Mouse (Mus musculus) cerebellum, adult 9-11 months (tissue): ENCODE measurements at regions not wholly inside any gene's neighbourhood (a gene's known extent, or its start where the extent isn't known, plus 50 kb on each side); places are given as distances from the start of the nearest gene placed in this dataset.
A peak's percentile ranks its signal among the peaks of the same experiment; 100 is the strongest.
"Not testable (repeated sequence)": the region's sequence is repeated elsewhere in the genome, so short reads cannot be mapped to it uniquely, and the experiment has no call there.

Experiments
- DNase-seq: peaks from one replicate; pipeline ENCODE4 v3.0.0; 2022

DNA sequence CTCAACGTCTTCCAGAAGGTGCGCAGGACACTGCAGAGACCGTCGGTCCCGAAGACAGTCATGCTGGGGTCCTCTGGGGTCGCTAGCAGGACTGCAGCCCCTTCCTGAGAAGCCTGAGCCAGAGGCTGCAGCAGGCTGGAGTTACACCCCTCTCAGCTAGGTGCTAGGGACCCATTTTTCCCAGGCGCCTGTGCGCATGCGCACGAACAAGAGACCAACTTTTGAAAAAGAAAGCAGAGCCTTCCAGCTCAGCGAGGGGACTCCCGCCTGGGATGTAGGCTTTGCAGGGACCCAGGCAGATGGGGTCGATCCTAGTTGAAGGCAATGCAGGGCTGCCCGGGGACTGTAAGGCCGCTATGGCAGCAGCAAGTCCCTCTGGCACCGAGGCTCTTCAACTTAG lies 104.7 kb upstream of the Atg7 start:
- not testable (repeated sequence) for DNase-seq

DNA sequence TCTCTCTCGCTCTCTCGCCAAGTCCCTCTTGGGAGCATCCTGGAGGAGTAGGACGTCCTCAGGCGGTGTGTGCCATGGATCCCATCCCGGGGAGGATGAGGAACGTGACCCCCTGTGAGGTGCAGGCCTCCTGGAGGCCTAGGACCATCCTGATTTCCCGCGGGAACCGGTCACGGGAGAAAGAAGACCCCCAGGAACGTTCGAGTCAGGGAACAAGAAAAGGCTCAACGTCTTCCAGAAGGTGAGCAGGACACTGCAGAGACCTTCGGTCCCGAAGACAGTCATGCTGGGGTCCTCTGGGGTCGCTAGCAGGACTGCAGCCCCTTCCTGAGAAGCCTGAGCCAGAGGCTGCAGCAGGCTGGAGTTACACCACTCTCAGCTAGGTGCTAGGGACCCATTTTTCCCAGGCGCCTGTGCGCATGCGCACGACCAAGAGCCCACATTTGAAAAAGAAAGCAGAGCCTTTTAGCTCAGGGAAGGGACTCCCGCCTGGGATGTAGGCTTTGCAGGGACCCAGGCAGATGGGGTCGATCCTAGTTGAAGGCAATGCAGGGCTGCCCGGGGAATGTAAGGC lies 92.7 kb upstream of the Atg7 start:
- not testable (repeated sequence) for DNase-seq

DNA sequence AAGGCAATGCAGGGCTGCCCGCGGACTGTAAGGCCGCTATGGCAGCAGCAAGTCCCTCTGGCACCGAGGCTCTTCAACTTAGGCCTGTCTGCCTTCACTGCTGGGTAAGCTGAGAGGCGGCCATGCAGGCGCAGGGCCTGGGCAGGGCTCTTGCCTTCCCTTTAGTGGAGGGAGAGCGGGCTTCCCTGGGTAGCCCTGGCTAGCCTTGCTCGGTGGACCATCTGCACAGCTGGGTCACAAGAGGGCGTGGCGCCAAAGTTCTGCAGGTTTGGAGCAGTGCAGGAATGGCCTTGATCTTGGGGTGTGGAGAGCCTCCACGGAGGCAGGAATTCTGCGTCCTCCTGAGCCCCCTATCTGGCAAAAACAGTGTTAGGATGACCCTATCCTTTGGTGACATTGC lies 89.8 kb upstream of the Atg7 start:
- DNase-seq: peak; percentile 15

DNA sequence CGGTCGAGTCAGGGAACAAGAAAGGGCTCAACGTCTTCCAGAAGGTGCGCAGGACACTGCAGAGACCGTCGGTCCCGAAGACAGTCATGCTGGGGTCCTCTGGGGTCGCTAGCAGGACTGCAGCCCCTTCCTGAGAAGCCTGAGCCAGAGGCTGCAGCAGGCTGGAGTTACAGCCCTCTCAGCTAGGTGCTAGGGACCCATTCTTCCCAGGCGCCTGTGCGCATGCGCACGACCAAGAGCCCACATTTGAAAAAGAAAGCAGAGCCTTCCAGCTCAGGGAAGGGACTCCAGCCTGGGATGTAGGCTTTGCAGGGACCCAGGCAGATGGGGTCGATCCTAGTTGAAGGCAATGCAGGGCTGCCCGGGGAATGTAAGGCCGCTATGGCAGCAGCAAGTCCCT lies 87.7 kb upstream of the Atg7 start:
- not testable (repeated sequence) for DNase-seq

DNA sequence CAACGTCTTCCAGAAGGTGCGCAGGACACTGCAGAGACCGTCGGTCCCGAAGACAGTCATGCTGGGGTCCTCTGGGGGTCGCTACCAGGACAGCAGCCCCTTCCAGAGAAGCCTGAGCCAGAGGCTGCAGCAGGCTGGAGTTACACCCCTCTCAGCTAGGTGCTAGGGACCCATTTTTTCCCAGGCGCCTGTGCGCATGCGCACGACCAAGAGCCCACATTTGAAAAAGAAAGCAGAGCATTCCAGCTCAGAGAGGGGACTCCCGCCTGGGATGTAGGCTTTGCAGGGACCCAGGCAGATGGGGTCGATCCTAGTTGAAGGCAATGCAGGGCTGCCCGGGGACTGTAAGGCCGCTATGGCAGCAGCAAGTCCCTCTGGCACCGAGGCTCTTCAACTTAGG lies 65.6 kb upstream of the Atg7 start:
- DNase-seq: not testable (repeated sequence)
